Mouse (Mus musculus): ENCODE data around the gene Scaper. TPM values are rescaled to one million over a fixed set of nuclear protein-coding genes. Genes with fewer than 3 reads are reported as not detected.

Scaper gene
- total and polyA plus RNA-seq, 3 experiments = 0.43 to 18.7 (median 15.0) TPM

GRCm38 (mm10) chr9:55918579-55918978 lies 19.3 kb downstream of the Scaper start:
- TF ChIP-seq GATA1 (IDR thresholded peaks at IDR 0.05; ENCODE audit: borderline replicate concordance, low read length) (no peak), TAL1 (conservative IDR thresholded peaks at IDR 0.05; ENCODE audit: low read depth, low read length) (no peak), CTCF (IDR thresholded peaks at IDR 0.05; ENCODE audit: low read depth, low read length) (no peak), GATA2 (IDR thresholded peaks at IDR 0.05; ENCODE audit: borderline replicate concordance, low read depth, low read length) (no peak), POLR2AphosphoS5 (IDR thresholded peaks at IDR 0.05; ENCODE audit: insufficient replicate concordance, low read depth, low read length) (no peak)
- H3K4me1 ChIP-seq (ENCODE audit: insufficient read depth, low read depth, low read length) = no peaks in the 10 kb centered on the region
- no peak for ATAC-seq (ENCODE audit: extremely low read depth, insufficient number of reproducible peaks, low FRiP score, poor library complexity, severe bottlenecking)
- H3K4me3 ChIP-seq (ENCODE audit: low read depth, low read length) = no peak overlapping the region
- H3K27me3 ChIP-seq (ENCODE audit: insufficient read depth, low read length) = no peaks in the 10 kb centered on the region
- H3K9me3 ChIP-seq (replicated peaks) = no peaks in the 10 kb centered on the region
- no peak for DNase-seq (ENCODE audit: low spot score)
- no peaks in the 10 kb centered on the region for H3K36me3 ChIP-seq (replicated peaks)

- DNase-seq (ENCODE audit: low spot score) (no peak), ATAC-seq (ENCODE audit: extremely low read depth, insufficient number of reproducible peaks, low FRiP score, poor library complexity, severe bottlenecking) (no peak)
- no peak for TF ChIP-seq TAL1 (conservative IDR thresholded peaks at IDR 0.05; ENCODE audit: low read depth, low read length)
- TF ChIP-seq CTCF (IDR thresholded peaks at IDR 0.05; ENCODE audit: low read depth, low read length) = no peak
- no peak for TF ChIP-seq GATA1 (IDR thresholded peaks at IDR 0.05; ENCODE audit: borderline replicate concordance, low read length)
- TF ChIP-seq GATA2 (IDR thresholded peaks at IDR 0.05; ENCODE audit: borderline replicate concordance, low read depth, low read length) = no peak
- no peak for TF ChIP-seq POLR2AphosphoS5 (IDR thresholded peaks at IDR 0.05; ENCODE audit: insufficient replicate concordance, low read depth, low read length)
- H3K27me3 ChIP-seq (ENCODE audit: insufficient read depth, low read length) = no peaks in the 10 kb centered on the region
- H3K4me1 ChIP-seq (ENCODE audit: insufficient read depth, low read depth, low read length) = no peaks in the 10 kb centered on the region
- no peaks in the 10 kb centered on the region for H3K9me3 ChIP-seq (replicated peaks)
- H3K36me3 ChIP-seq (replicated peaks) = peaks cover 2% of the 10 kb centered on the region
- H3K4me3 ChIP-seq (ENCODE audit: low read depth, low read length) = no peak overlapping the region
These were observed 21.2 kb downstream of the Scaper start for GRCm38 (mm10) chr9:55916751-55917150.

- H3K27me3 ChIP-seq (ENCODE audit: insufficient read depth, low read length) = no peaks in the 10 kb centered on the region
- DNase-seq (ENCODE audit: low spot score) (no peak), ATAC-seq (ENCODE audit: extremely low read depth, insufficient number of reproducible peaks, low FRiP score, poor library complexity, severe bottlenecking) (no peak)
- H3K4me1 ChIP-seq (ENCODE audit: insufficient read depth, low read depth, low read length) = no peaks in the 10 kb centered on the region
- H3K9me3 ChIP-seq (replicated peaks) = no peaks in the 10 kb centered on the region
- no peak overlapping the region for H3K4me3 ChIP-seq (ENCODE audit: low read depth, low read length)
- H3K36me3 ChIP-seq (replicated peaks) = peaks cover 5% of the 10 kb centered on the region
- no peak for TF ChIP-seq POLR2AphosphoS5 (IDR thresholded peaks at IDR 0.05; ENCODE audit: insufficient replicate concordance, low read depth, low read length)
- TF ChIP-seq CTCF (IDR thresholded peaks at IDR 0.05; ENCODE audit: low read depth, low read length) = no peak
- TF ChIP-seq TAL1 (conservative IDR thresholded peaks at IDR 0.05; ENCODE audit: low read depth, low read length) = no peak
- TF ChIP-seq GATA2 (IDR thresholded peaks at IDR 0.05; ENCODE audit: borderline replicate concordance, low read depth, low read length) = no peak
- TF ChIP-seq GATA1 (IDR thresholded peaks at IDR 0.05; ENCODE audit: borderline replicate concordance, low read length) = no peak
These were observed 26.4 kb downstream of the Scaper start for GRCm38 (mm10) chr9:55911481-55911880.

GRCm38 (mm10) chr9:55902964-55903363 lies 35.0 kb downstream of the Scaper start:
- Histone ChIP-seq H3K9me3 (replicated peaks) (no peaks in the 10 kb centered on the region), H3K36me3 (replicated peaks) (no peaks in the 10 kb centered on the region), H3K27me3 (ENCODE audit: insufficient read depth, low read length) (no peaks in the 10 kb centered on the region), H3K4me3 (ENCODE audit: low read depth, low read length) (no peak overlapping the region), H3K4me1 (ENCODE audit: insufficient read depth, low read depth, low read length) (peaks cover 6% of the 10 kb centered on the region)
- TF ChIP-seq TAL1 (conservative IDR thresholded peaks at IDR 0.05; ENCODE audit: low read depth, low read length) = no peak
- TF ChIP-seq GATA1 (IDR thresholded peaks at IDR 0.05; ENCODE audit: borderline replicate concordance, low read length) = no peak
- no peak for TF ChIP-seq POLR2AphosphoS5 (IDR thresholded peaks at IDR 0.05; ENCODE audit: insufficient replicate concordance, low read depth, low read length)
- TF ChIP-seq GATA2 (IDR thresholded peaks at IDR 0.05; ENCODE audit: borderline replicate concordance, low read depth, low read length) = no peak
- no peak for TF ChIP-seq CTCF (IDR thresholded peaks at IDR 0.05; ENCODE audit: low read depth, low read length)
- ATAC-seq (ENCODE audit: extremely low read depth, insufficient number of reproducible peaks, low FRiP score, poor library complexity, severe bottlenecking) (no peak), DNase-seq (ENCODE audit: low spot score) (no peak)

- H3K4me1 ChIP-seq (ENCODE audit: insufficient read depth, low read depth, low read length) = peaks cover 6% of the 10 kb centered on the region
- H3K36me3 ChIP-seq (replicated peaks) = no peaks in the 10 kb centered on the region
- ATAC-seq (ENCODE audit: extremely low read depth, insufficient number of reproducible peaks, low FRiP score, poor library complexity, severe bottlenecking) (no peak; the same call in 1 of the 2 replicates), DNase-seq (ENCODE audit: low spot score) (no peak)
- H3K4me3 ChIP-seq (ENCODE audit: low read depth, low read length) = no peak overlapping the region
- no peak for TF ChIP-seq POLR2AphosphoS5 (IDR thresholded peaks at IDR 0.05; ENCODE audit: insufficient replicate concordance, low read depth, low read length)
- TF ChIP-seq GATA1 (IDR thresholded peaks at IDR 0.05; ENCODE audit: borderline replicate concordance, low read length) = no peak
- no peak for TF ChIP-seq TAL1 (conservative IDR thresholded peaks at IDR 0.05; ENCODE audit: low read depth, low read length)
- TF ChIP-seq CTCF (IDR thresholded peaks at IDR 0.05; ENCODE audit: low read depth, low read length) = no peak
- TF ChIP-seq GATA2 (IDR thresholded peaks at IDR 0.05; ENCODE audit: borderline replicate concordance, low read depth, low read length) = no peak
- H3K27me3 ChIP-seq (ENCODE audit: insufficient read depth, low read length) = no peaks in the 10 kb centered on the region
- no peaks in the 10 kb centered on the region for H3K9me3 ChIP-seq (replicated peaks)
These were observed 36.3 kb downstream of the Scaper start for GRCm38 (mm10) chr9:55901588-55901987.

- TF ChIP-seq CTCF (IDR thresholded peaks at IDR 0.05; ENCODE audit: low read depth, low read length) = no peak
- TF ChIP-seq GATA1 (IDR thresholded peaks at IDR 0.05; ENCODE audit: borderline replicate concordance, low read length) = no peak
- TF ChIP-seq POLR2AphosphoS5 (IDR thresholded peaks at IDR 0.05; ENCODE audit: insufficient replicate concordance, low read depth, low read length) = no peak
- no peak for TF ChIP-seq TAL1 (conservative IDR thresholded peaks at IDR 0.05; ENCODE audit: low read depth, low read length)
- H3K4me1 ChIP-seq (ENCODE audit: insufficient read depth, low read depth, low read length) = peaks cover 6% of the 10 kb centered on the region
- no peaks in the 10 kb centered on the region for H3K9me3 ChIP-seq (replicated peaks)
- no peaks in the 10 kb centered on the region for H3K36me3 ChIP-seq (replicated peaks)
- H3K27me3 ChIP-seq (ENCODE audit: insufficient read depth, low read length) = no peaks in the 10 kb centered on the region
- no peak overlapping the region for H3K4me3 ChIP-seq (ENCODE audit: low read depth, low read length)
- ATAC-seq (ENCODE audit: extremely low read depth, insufficient number of reproducible peaks, low FRiP score, poor library complexity, severe bottlenecking) (no peak), DNase-seq (ENCODE audit: low spot score) (no peak)
These were observed 37.4 kb downstream of the Scaper start for GRCm38 (mm10) chr9:55900531-55900930.
